9 mouse cellular contexts compared by ENCODE assay signal in the genomic region with DNA sequence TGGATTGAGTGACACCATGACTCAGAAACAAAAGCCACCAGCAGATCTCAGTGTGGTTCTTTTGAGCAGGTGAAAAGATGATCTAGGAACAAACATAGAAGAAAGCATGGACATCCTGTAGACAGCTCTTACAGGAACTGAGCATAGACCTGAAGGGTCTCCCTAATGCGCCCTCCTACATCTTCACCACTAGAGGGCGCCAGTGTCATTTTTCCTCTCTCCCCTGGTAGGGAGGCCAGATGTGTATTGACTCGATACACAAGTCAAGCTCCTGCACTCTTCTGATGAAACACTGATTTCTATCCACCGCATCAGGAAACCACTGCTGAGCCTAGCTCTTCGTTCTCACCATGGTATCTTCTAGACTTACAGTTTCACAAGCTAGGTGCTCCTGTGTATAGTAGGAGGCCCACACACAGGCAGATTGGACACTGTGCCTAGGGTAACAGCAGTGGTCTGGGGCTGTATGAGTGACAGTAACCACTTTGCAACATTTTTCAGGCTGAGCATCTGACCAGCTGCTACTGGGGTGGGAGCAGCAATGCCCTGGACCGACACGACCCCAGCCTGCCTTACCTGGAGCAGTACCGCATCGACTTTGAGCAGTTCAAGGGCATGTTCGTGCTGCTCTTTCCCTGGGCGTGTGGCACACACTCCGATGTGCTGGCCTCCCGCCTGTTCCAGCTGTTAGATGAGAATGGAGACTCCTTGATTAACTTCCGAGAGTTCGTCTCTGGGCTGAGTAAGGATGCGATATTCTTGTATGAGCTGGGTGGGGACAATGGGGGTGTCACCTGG. TPM values are rescaled to one million over a fixed set of nuclear protein-coding genes. Genes with fewer than 3 reads are reported as not detected.
DNase-seq lines count a peak whose midpoint lies in the region; ATAC-seq and TF ChIP-seq lines count a peak whose summit lies in the region.
"Had no signal": no experiment of that assay in that cellular context is flagged by ENCODE, and none has a peak within 500 bp of the region (broad histone marks: within the 10 kb centered on the region; RNA-seq: fewer than 3 reads in every experiment).

No protein-coding gene starts in this region.

- peak overlapping the region in 1 of 2 experiments; percentile 62; a peak in 2 of 4 replicates for H3K4me3 ChIP-seq in ES-E14 (ENCODE audit: insufficient read depth in 1 of 2, low read depth in 1 of 2, low read length in 2 of 2, poor library complexity in 1 of 2, severe bottlenecking in 1 of 2)
- H3K4me3 ChIP-seq in bone marrow, adult 2 months (replicated peaks; ENCODE audit: control insufficient read depth, low read depth, low read length): no peak overlapping the region
- H3K4me3 ChIP-seq in embryonic facial prominence, embryonic 13.5 days: no peak overlapping the region
- no peak overlapping the region for H3K4me3 ChIP-seq in liver, postnatal 0 days (ENCODE audit: low read depth, low read length)
- H3K4me3 ChIP-seq in neural tube, embryonic 12.5 days: no peak overlapping the region

- peak; percentile 80 for ATAC-seq in embryonic facial prominence, embryonic 13.5 days (ENCODE audit: insufficient number of reproducible peaks, insufficient read depth, low FRiP score, low TSS enrichment, low read depth)
- peak; percentile 82 for ATAC-seq in liver, postnatal 0 days
- ATAC-seq in neural tube, embryonic 12.5 days (ENCODE audit: low FRiP score, low read depth): peak; percentile 85

- TF ChIP-seq EP300 in liver, postnatal 0 days (IDR thresholded peaks at IDR 0.05; ENCODE audit: low read depth): no peak

- intact Hi-C loops in heart, postnatal 14 days (cut with DNase I): loop anchor here (1.0 to 5.0 kb wide), 3 partner anchors 82 to 190 kb away; no protein-coding TSS in a partner anchor

- H3K27ac ChIP-seq in ES-E14 (ENCODE audit: insufficient read depth, low read depth, low read length, poor library complexity, severe bottlenecking): no peak overlapping the region
- no peak overlapping the region for H3K27ac ChIP-seq in bone marrow, adult 2 months (ENCODE audit: control insufficient read depth, insufficient read depth, low read depth, low read length, poor library complexity)
- H3K27ac ChIP-seq in embryonic facial prominence, embryonic 13.5 days: no peak overlapping the region
- H3K27ac ChIP-seq in liver, postnatal 0 days (ENCODE audit: low read depth): no peak overlapping the region
- no peak overlapping the region for H3K27ac ChIP-seq in neural tube, embryonic 12.5 days
- H3K27ac ChIP-seq: macrophage had no signal

- peaks cover 16% of the 10 kb centered on the region; the same call in 1 of the 2 replicates for H3K36me3 ChIP-seq in ES-E14 (ENCODE audit: control insufficient read depth, insufficient read depth, low read length, poor library complexity, severe bottlenecking)
- H3K36me3 ChIP-seq in embryonic facial prominence, embryonic 13.5 days: no peaks in the 10 kb centered on the region; the same call in 1 of the 2 replicates
- no peaks in the 10 kb centered on the region for H3K36me3 ChIP-seq in liver, postnatal 0 days (replicated peaks; ENCODE audit: insufficient read depth, low read length)
- peaks cover 40% of the 10 kb centered on the region for H3K36me3 ChIP-seq in neural tube, embryonic 12.5 days

- no peaks in the 10 kb centered on the region for H3K9me3 ChIP-seq in ES-E14 (ENCODE audit: control insufficient read depth, insufficient read depth, low read depth, low read length)
- no peaks in the 10 kb centered on the region for H3K9me3 ChIP-seq in embryonic facial prominence, embryonic 13.5 days
- no peaks in the 10 kb centered on the region for H3K9me3 ChIP-seq in liver, postnatal 0 days (ENCODE audit: low read length)
- no peaks in the 10 kb centered on the region for H3K9me3 ChIP-seq in neural tube, embryonic 12.5 days

- H3K4me1 ChIP-seq in ES-E14 (ENCODE audit: control insufficient read depth in 2 of 2, insufficient read depth in 2 of 2, low read length in 2 of 2, poor library complexity in 1 of 2): peaks cover 3 to 11% of the 10 kb centered on the region in 2 experiments; a peak in 2 of 4 replicates
- no peaks in the 10 kb centered on the region for H3K4me1 ChIP-seq in bone marrow, adult 2 months (ENCODE audit: control insufficient read depth, insufficient read depth, low read length)
- H3K4me1 ChIP-seq in embryonic facial prominence, embryonic 13.5 days: no peaks in the 10 kb centered on the region
- no peaks in the 10 kb centered on the region for H3K4me1 ChIP-seq in liver, postnatal 0 days (ENCODE audit: insufficient read depth)
- H3K4me1 ChIP-seq in neural tube, embryonic 12.5 days: no peaks in the 10 kb centered on the region

- peak; percentile 77 for TF ChIP-seq CTCF in bone marrow, adult 2 months (IDR thresholded peaks at IDR 0.05; ENCODE audit: control insufficient read depth, insufficient read depth, low read length)
- TF ChIP-seq CTCF in liver, postnatal 0 days (IDR thresholded peaks at IDR 0.05; ENCODE audit: low read depth): peak; percentile 95

- H3K4me2 ChIP-seq in embryonic facial prominence, embryonic 13.5 days: no peak overlapping the region
- no peak overlapping the region for H3K4me2 ChIP-seq in liver, postnatal 0 days (ENCODE audit: low read depth, low read length)
- H3K4me2 ChIP-seq in neural tube, embryonic 12.5 days (replicated peaks): no peak overlapping the region

- in situ Hi-C loops in ES-E14 (cut with MboI; ENCODE audit: low sequenced_read_pairs in 2 of 2, unreplicated experiment in 2 of 2): no loop called here

- TF ChIP-seq POLR2A in bone marrow, adult 2 months (IDR thresholded peaks at IDR 0.05; ENCODE audit: borderline replicate concordance, control insufficient read depth, low read depth, low read length): no peak

- H3K9ac ChIP-seq in ES-E14 (ENCODE audit: insufficient read depth, low read depth, low read length, poor library complexity, severe bottlenecking): no peak overlapping the region; the same call in 1 of the 2 replicates
- H3K9ac ChIP-seq in embryonic facial prominence, embryonic 13.5 days: no peak overlapping the region
- H3K9ac ChIP-seq in liver, postnatal 0 days (replicated peaks): no peak overlapping the region
- H3K9ac ChIP-seq in neural tube, embryonic 12.5 days: no peak overlapping the region

- peak; percentile 83 for DNase-seq in ES-E14 (ENCODE audit: low read depth, low spot score)
- peak; percentile 58 to 76 for DNase-seq in heart, postnatal 14 days
- peak; percentile 34 to 62 for DNase-seq in kidney, postnatal 36 days
- DNase-seq in liver, postnatal 0 days: peak; percentile 61
- peak; percentile 34 to 74 for DNase-seq in thymus, postnatal 10 days (ENCODE audit: low spot score in 2 of 2)

- no peaks in the 10 kb centered on the region for H3K27me3 ChIP-seq in embryonic facial prominence, embryonic 13.5 days
- H3K27me3 ChIP-seq in liver, postnatal 0 days (ENCODE audit: insufficient read depth, low read length): no peaks in the 10 kb centered on the region
- H3K27me3 ChIP-seq in neural tube, embryonic 12.5 days (replicated peaks): no peaks in the 10 kb centered on the region

- WGBS in bone marrow, adult 2 months: 68% methylated on average over 16 of the region's 16 CpGs
- 69% methylated on average over 16 of the region's 16 CpGs for WGBS in embryonic facial prominence, embryonic 13.5 days
- whole genome bisulfite sequencing in liver, postnatal 0 days (ENCODE audit: insufficient replicate concordance): 64% methylated on average over 16 of the region's 16 CpGs
- WGBS in neural tube, embryonic 12.5 days: 75% methylated on average over 16 of the region's 16 CpGs

TF ChIP-seq in ES-E14, 5 proteins besides CTCF, POLR2A, EP300 and RAD21:
- no peak for TF ChIP-seq CHD2 (IDR thresholded peaks at IDR 0.05; ENCODE audit: low read depth, low read length)
- TF ChIP-seq MAFK (IDR thresholded peaks at IDR 0.05; ENCODE audit: insufficient read depth, low read depth, low read length): no peak
- TF ChIP-seq ZC3H11A (IDR thresholded peaks at IDR 0.05; ENCODE audit: borderline replicate concordance, low read depth, low read length): peak; percentile 90
- no peak for TF ChIP-seq ZNF384 (IDR thresholded peaks at IDR 0.05; ENCODE audit: low read depth, low read length)
- TF ChIP-seq HCFC1 (IDR thresholded peaks at IDR 0.05; ENCODE audit: borderline replicate concordance, insufficient read depth, low read length): peak; percentile 30; the same call in 1 of the 2 replicates

RNA-seq across cellular contexts. Expression of gene Ucp1, which starts 29.5 kb away (rescaled TPM):
- total RNA-seq in ES-E14 (2012; rRNA removed): 0.13 and 0.16 TPM in 2 replicates
- polyA plus RNA-seq in bone marrow, adult 2 months (2011; ENCODE audit: insufficient read depth, insufficient read length, low replicate concordance, missing spikeins): not detected in 2 replicates
- not detected in 2 replicates for polyA plus RNA-seq in embryonic facial prominence, embryonic 13.5 days (2015; fragmentation: Nextera tagmentation; extraction: Ambion mirVana)
- total RNA-seq in heart, postnatal 14 days (2021): 10 to 100 TPM in 1 of 2 experiments, under 1 TPM in 1; 0.78 to 77.9 TPM
- not detected in 2 replicates for polyA plus RNA-seq in liver, postnatal 0 days (2015; fragmentation: Nextera tagmentation; extraction: Ambion mirVana)
- 0.15 TPM in 2 replicates for polyA plus RNA-seq in neural tube, embryonic 12.5 days (2016; fragmentation: Nextera tagmentation; extraction: Ambion mirVana)
- polyA plus RNA-seq: macrophage had no signal
